In the genomic region with DNA sequence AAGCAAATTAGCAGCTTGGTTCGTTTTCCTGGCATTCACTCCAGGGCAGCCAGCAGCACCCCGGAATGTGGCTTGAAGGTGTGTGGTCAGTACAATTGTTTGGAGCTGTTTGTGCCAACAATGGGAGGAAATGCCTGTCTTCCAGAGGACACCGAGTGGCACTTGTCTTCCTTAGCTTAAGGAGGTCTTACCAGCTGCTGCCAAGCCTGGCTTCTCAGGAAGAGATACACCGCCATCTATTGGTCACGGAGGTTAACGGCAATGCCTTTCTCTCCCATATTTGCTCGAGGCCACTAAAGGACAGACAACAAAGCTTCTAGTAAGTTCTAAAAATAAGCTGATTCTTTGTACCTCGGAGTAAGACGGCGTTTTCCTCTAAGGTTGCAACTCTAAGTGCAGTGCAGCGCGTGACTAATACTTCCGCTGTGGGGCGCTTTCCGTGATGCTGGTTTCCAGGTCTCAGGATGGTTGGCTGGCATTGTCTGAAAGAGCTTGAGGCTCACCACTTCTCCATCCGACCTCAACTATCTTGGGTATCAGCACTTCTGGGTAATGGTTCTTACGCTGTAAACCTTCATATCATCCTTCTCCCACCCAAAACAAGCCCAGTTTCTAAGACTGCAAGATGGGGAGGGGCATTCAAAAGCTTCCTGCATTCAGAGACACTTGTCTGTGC, we compare ENCODE assay signal across 8 mouse cellular contexts.
A peak's percentile ranks its signal among the peaks of the same experiment; 100 is the strongest.
DNase-seq lines count a peak whose midpoint lies in the region; ATAC-seq and TF ChIP-seq lines count a peak whose summit lies in the region.

No protein-coding gene starts in this region.

- intact Hi-C loops in gastrocnemius, postnatal 14 days (cut with DNase I; ENCODE audit: low total_unique reads), result loop anchor here (10.0 kb wide), 1 partner anchor 1817 kb away; no protein-coding TSS in a partner anchor
- intact Hi-C loops in left cerebral cortex, postnatal 10 days (cut with DNase I), result loop anchor here (5.0 to 10.0 kb wide), 2 partner anchors 767 to 1820 kb away; no protein-coding TSS in a partner anchor

- 0 out of 2 replicates have a peak overlapping the region, but pooled peaks have one; percentile 8 for H3K27ac ChIP-seq in cortical plate, adult 2 months (ENCODE audit: insufficient read depth, low read length)
- H3K27ac ChIP-seq in intestine, embryonic 14.5 days (ENCODE audit: low read depth), result no peak overlapping the region

- H3K27me3 ChIP-seq in intestine, embryonic 14.5 days (replicated peaks; ENCODE audit: control insufficient read depth, insufficient read depth, low read length), result no peaks in the 10 kb centered on the region

- no peaks in the 10 kb centered on the region for H3K36me3 ChIP-seq in intestine, embryonic 14.5 days (ENCODE audit: control insufficient read depth, insufficient read depth, low read length)

- no peaks in the 10 kb centered on the region for H3K9me3 ChIP-seq in intestine, embryonic 14.5 days (ENCODE audit: control insufficient read depth, low read length)

- peak; percentile 54 for DNase-seq in WW6 (ENCODE audit: low read depth, low spot score)
- peak; percentile 68 for DNase-seq in gastrocnemius, postnatal 14 days
- DNase-seq in intestine, embryonic 14.5 days (ENCODE audit: low spot score), result peak; percentile 85
- peak; percentile 81 to 90 for DNase-seq in left cerebral cortex, postnatal 10 days (ENCODE audit: extremely low spot score in 1 of 2, low spot score in 2 of 2)
- DNase-seq in right cerebral cortex, postnatal 14 days, result peak; percentile 75
- DNase-seq in urinary bladder, postnatal 4 days (ENCODE audit: low spot score in 2 of 2), result peak; percentile 62 to 73

- ATAC-seq in intestine, embryonic 14.5 days (replicated peaks; ENCODE audit: low FRiP score, low TSS enrichment, low read depth), result peak; percentile 75
- peak; percentile 98 for ATAC-seq in megakaryocyte progenitor cell, adult 5-6 weeks (replicated peaks; ENCODE audit: poor library complexity)

- H3K4me2 ChIP-seq in intestine, embryonic 14.5 days (ENCODE audit: low read length), result peak overlapping the region; percentile 51

- TF ChIP-seq CTCF in cortical plate, adult 2 months (IDR thresholded peaks at IDR 0.05; ENCODE audit: extremely low read depth, insufficient read depth, low read length), result peak; percentile 93

- peak overlapping the region; percentile 16 for H3K4me3 ChIP-seq in cortical plate, adult 2 months (ENCODE audit: insufficient read depth, low read length)
- H3K4me3 ChIP-seq in intestine, embryonic 14.5 days (ENCODE audit: low read depth, low read length), result peak overlapping the region; percentile 20; the same call in 1 of the 2 replicates

- H3K4me1 ChIP-seq in cortical plate, adult 2 months (ENCODE audit: control insufficient read depth, insufficient read depth, low read length), result peaks cover 1% of the 10 kb centered on the region; the same call in 1 of the 2 replicates
- peaks cover 12% of the 10 kb centered on the region for H3K4me1 ChIP-seq in intestine, embryonic 14.5 days (replicated peaks; ENCODE audit: control insufficient read depth, insufficient read depth, low read length)

- TF ChIP-seq POLR2A in cortical plate, adult 2 months (IDR thresholded peaks at IDR 0.05; ENCODE audit: extremely low read depth, insufficient read depth, low read length), result no peak

- 6% methylated on average over 17 of the region's 17 CpGs for WGBS in intestine, embryonic 14.5 days

- H3K9ac ChIP-seq in intestine, embryonic 14.5 days (ENCODE audit: low read length), result no peak overlapping the region
